Mouse (Mus musculus): ENCODE data around the gene Cdc42bpg.

Gene Cdc42bpg

GRCm38 (mm10) chr19:6306137-6306551, at the start of gene Cdc42bpg:
Gene Cdc42bpg, plus strand, starts transcription at chr19:6306456.
- DNase-seq (ENCODE audit: low spot score) = peak; percentile 90

DNA sequence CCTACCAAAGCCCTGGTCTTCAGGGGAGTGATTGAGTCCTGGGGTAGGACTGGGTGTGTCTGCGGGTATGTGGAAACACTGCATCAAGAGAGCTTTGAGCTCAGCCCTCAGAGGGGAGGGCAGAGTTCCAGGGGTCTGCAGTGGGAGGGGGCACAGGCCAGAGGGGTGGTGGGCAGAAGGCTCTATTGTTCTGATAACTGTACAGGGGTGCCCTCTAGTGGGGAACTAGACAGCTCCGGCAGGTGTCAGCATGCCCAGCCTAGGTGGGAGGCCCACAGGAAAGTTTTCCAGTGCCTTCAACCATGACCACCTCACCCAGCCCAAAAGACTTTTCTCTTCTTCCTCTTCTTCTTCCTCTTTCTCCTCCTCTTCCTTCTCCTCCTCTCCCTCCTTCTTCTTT, 45.8 kb upstream of the Cdc42bpg start:
- DNase-seq (ENCODE audit: low spot score) = no peak

DNA sequence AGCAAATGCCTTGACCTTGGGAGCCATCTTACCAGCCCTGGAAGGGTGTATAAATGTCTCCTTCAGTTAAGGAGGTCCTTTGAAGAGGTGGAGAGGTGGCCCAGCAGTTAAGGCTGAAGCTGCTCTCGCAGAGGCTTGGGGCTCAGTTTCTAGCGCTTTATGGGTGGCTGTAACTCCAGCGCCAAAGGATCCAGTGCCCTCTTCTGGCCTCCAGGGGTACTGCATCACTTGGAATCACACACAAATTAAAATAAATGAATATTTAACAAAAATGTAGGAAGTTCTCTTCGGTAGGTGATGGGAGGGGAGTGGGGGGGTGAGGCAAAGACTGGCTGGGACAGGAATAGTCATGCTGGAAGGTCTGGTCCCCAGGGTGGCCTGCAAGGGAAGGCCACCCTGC, 45.3 kb upstream of the Cdc42bpg start:
- DNase-seq (ENCODE audit: low spot score) = no peak

- DNase-seq (ENCODE audit: low spot score) = no peak
These were observed 44.9 kb upstream of the Cdc42bpg start for GRCm38 (mm10) chr19:6261379-6261778.

- peak; percentile 65 for DNase-seq (ENCODE audit: low spot score)
These were observed 44.0 kb upstream of the Cdc42bpg start for GRCm38 (mm10) chr19:6262222-6262621.

DNA sequence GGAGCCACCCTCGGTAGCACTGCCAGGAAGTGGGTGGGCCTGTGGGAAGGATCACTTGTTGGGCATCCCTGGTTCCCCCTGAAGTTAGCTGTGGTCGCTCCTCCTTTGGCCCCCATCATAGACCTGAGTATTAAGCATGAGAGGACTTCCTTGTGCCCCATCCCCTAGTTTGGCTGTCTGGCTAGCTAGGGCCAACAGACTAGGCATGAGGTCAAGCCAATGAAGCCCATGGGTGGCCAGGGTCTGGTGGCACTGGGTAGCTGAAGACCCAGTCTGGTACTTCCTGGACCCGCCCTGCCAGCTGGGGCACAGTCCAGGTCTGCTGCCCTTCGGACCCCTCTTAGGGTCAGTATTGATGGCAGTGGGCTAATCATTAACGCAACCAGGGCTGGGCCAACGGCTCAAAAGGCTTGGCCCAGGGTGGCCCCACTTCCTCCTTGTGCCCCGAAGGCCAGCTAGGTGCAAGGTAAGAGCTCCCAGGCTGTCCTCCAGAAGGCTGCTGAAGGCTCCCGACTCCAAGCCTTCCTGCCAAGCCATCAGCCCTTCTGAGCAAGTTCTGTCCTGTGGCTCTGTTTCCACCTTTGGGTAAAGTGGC, 43.3 kb upstream of the Cdc42bpg start:
- no peak for DNase-seq (ENCODE audit: low spot score)

DNA sequence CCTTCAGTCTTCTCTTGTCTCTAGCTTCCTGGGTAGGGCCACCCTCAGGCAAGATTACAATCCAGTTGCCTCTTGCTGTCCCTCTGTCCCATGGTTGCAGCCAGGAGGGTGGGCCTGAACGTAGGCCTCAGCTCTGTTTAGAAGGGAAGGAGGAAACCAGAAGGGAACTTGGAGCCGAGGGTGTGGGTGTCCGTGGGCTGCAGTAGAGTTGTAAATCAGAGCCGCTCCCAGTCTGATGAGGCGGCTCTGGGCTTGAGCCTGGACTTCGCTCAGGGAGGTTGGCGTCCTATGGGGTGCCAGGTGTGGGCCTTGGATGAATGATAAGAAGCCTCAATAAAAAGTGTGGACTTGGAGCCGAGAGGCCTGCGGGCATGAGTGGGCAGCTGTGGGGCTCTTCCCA, 42.1 kb upstream of the Cdc42bpg start:
- DNase-seq (ENCODE audit: low spot score) = no peak

DNA sequence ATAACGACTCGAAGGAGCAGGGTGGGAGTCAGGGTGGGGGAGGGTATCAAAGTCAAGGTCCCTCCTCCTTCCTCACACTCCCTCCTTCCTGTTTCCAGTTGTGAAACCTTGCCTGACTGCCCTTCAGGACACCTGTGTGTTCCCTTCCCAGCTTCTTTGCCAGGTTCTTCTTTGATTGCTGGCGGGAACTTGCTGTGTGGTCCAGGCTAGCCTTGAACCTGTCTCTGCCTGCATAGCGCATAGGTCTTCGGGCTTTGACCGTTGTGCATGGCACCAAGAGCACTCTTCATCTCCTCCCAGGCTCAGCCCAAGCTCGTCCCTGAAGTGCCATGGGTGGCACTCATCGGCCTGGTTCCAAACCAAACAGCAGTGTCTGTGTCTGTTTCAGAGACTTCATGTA, 41.3 kb upstream of the Cdc42bpg start:
- no peak for DNase-seq (ENCODE audit: low spot score)

DNA sequence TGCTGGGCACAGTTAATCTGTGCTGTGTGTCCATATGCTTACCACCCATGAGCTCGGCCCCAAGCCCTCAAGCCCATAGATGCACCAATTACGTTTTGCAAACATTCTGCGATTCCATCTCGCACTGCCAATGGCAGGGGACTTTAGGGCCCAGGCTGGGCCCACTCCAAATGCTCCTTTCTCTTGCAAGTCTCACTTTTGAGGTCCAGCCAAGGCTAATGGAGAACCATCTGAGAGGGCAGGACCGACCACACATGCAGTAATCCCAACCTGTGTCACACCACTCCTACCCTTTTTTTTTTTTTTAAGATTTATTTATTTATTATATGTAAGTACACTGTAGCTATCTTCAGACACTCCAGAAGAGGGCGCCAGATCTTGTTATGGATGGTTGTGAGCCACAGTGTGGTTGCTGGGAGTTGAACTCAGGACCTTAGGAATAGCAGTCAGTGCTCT, 40.5 kb upstream of the Cdc42bpg start:
- no peak for DNase-seq (ENCODE audit: low spot score)

- DNase-seq (ENCODE audit: low spot score) = no peak
These were observed 38.7 kb upstream of the Cdc42bpg start for GRCm38 (mm10) chr19:6267306-6268169.

GRCm38 (mm10) chr19:6268170-6268528, 38.1 kb upstream of the Cdc42bpg start:
- DNase-seq (ENCODE audit: low spot score) = peak; percentile 82

- DNase-seq (ENCODE audit: low spot score) = no peak
These were observed 37.6 kb upstream of the Cdc42bpg start for GRCm38 (mm10) chr19:6268670-6269132.

GRCm38 (mm10) chr19:6269798-6270475, 36.3 kb upstream of the Cdc42bpg start:
- DNase-seq (ENCODE audit: low spot score) = no peak

DNA sequence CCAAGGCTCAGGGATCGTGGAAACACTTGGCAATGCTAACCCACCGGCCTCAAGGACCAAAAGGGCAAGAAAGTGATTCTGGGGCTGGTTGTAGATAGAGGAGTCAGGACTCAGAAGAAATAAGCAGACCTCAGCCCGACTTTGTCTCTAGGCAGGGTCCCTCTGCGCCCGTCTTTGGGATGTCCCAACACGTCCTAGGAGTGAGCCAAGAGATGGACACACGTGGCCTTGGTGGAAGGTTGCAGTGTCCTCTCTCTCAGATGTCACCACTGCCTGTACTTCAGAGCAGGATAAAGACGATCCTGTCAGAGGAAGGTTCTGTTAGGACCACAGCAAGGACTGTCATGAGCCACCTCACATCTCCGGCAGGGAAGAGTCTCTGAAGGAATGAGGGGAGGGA, 35.6 kb upstream of the Cdc42bpg start:
- DNase-seq (ENCODE audit: low spot score) = no peak

DNA sequence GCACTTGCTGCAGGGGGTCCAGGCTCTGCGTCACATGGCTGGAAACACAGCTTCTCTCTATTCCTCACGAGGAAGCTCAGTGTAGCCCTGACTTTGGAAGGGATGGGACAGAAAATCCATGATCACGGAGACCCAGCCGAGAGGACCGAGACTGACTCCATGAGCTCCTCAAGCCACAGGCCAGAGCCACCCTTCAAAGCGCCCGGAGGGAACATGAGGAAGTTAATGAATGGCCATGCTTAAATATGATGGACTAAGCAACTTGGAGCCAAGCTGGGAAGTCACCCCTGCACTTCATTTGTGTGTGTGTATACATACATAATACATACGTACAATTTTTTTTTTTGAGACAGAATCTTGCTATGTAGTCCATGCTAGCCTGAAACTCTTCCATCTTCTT, 35.0 kb upstream of the Cdc42bpg start:
- DNase-seq (ENCODE audit: low spot score) = no peak

DNA sequence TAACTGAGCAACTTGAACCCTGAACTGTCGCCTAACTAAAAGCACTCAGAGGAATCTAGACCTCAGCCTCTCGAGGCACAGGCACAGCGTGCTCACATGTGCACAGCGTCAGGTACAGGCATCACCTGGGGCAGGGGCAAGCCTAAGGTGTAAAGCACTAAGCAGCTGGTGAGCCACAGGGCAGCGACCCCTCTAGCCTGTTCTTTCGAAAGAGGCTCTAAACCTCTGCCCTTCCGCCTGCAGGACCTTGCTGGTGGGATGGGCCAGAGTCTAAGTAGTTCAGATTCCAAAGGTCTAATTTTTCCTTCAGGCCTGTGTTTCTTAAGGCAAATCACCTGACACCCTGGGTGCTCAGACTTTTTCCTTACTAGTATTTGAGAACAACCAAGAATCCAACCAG, 34.2 kb upstream of the Cdc42bpg start:
- no peak for DNase-seq (ENCODE audit: low spot score)

GRCm38 (mm10) chr19:6272738-6273137, 33.5 kb upstream of the Cdc42bpg start:
- no peak for DNase-seq (ENCODE audit: low spot score)

DNA sequence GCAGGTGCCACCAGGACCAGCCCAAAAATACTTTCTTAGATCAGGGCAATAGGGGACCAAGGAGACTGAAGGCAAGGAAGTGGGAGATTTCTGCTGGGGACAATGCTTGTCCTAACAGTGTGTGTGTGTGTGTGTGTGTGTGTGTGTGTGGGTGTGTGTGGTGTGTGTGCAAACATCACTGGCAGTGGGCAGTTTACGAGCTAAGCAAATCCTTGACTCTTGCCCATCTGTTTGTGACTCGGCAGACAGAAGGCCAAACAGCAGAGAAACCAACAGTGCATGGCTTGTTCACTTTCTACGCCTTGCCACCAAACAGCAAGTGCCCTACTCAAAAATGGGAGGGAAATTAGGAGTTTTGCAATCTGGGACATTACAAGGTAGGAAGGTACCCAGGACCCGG, 32.7 kb upstream of the Cdc42bpg start:
- DNase-seq (ENCODE audit: low spot score) = no peak

GRCm38 (mm10) chr19:6273998-6274608, 32.2 kb upstream of the Cdc42bpg start:
- DNase-seq (ENCODE audit: low spot score) = no peak

DNA sequence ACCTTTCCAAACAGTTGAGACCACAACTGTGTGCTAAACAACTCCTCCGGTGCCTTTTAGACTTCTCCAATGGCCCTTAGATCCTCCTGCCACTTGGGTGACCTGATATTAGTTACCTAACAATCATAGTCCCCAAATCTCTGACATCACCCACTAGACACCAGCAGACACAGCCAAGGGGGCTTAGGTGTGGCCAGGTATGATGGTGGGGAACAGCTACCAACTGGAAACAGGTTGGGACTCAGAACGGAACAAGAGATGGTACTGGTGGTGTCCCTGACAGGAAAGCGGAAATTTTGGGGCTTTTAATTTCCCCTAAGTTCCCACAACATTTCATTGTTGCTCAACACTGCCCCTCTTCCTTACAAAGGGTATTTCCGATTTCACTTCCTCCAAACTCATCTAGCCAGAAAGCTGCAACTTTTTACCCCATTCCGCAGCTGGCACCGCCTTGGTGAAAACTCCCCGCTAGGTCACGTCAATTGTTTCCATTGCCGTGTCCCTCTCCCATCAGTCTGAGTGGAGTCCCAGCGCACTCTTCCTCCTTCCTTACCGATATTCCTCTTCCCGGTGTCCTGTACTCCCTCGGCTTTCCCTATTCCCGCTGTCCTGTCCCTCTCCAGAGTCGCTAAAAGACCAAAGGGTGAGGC, 30.4 kb upstream of the Cdc42bpg start:
- no peak for DNase-seq (ENCODE audit: low spot score)

DNA sequence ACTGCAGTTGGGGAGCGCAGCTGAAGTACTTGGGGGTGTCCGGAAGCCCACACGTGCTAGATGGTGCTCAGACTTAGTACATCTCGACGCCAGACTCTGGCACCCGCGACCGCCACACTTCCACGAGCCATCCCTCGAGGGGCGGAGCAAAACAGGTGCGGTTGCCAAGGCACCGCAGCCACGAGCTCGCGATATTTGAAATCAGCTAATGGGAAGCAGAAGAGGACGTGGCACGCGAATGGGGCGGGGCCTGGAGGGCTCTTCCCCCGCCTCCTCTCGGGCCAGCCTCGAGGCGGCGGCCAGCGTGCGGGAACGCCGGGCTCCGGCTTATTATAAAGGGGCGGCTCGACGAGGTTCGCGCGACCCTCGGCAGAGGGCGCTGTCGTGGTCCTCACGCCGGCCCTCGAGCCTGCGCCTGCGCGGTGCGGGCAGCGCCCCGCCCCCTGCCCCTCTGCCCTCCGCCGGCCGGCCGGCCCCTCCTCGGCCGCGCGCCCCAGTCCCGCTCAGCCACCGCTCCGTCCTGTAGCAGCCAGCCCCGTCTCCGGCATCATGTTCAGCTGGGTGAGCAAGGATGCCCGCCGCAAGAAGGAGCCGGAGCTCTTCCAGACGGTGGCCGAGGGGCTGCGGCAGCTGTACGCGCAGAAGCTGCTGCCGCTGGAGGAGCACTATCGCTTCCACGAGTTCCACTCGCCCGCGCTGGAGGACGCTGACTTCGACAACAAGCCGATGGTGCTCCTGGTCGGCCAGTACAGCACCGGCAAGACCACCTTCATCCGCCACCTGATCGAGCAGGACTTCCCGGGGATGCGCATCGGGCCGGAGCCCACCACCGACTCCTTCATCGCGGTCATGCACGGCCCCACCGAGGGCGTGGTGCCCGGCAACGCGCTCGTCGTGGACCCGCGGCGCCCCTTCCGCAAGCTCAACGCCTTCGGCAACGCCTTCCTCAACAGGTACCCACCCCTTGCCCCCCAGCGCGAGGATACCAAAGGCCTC, 29.5 kb upstream of the Cdc42bpg start, which contains the start of gene Ehd1:
Ehd1 (plus strand) TSS at position 300 of the 996 bp plus-strand sequence.
- DNase-seq (ENCODE audit: low spot score) = peak; percentile 99
